Mouse (Mus musculus) megakaryocyte, adult 5-6 weeks (primary cell): Measurements from ENCODE around the gene Pkm. TPM values are rescaled to one million over a fixed set of nuclear protein-coding genes. Genes with fewer than 3 reads are reported as not detected.

Experiments used
- ATAC-seq: 2 replicates; pipeline ENCODE4 v1.8.0; 2016; ENCODE audit warnings: mild to moderate bottlenecking, inconsistent platforms; ENCODE audit not compliant: poor library complexity, severe bottlenecking
- total RNA-seq, 2 experiments: library from RNA; stranded (forward) in 1 of 2; stranded (reverse) in 1 of 2; fragments of 153-499, 151-499 nt in 1 of 2; fragments of 221-1000, 200-1000 nt in 1 of 2; gene quantifications; 2 replicates each; pipeline versions ENCODE4 v1.2.3 to v1.2.4; 2015 to 2017

Gene Pkm
- total RNA-seq, 2 experiments from 2014 or later = 192 to 975 TPM

- no peak for ATAC-seq
Observed at GRCm38 (mm10) chr9:59664664-59665256, 8.6 kb downstream of the Pkm start.

- no peak for ATAC-seq
Observed at GRCm38 (mm10) chr9:59666016-59666415, 9.8 kb downstream of the Pkm start.

DNA sequence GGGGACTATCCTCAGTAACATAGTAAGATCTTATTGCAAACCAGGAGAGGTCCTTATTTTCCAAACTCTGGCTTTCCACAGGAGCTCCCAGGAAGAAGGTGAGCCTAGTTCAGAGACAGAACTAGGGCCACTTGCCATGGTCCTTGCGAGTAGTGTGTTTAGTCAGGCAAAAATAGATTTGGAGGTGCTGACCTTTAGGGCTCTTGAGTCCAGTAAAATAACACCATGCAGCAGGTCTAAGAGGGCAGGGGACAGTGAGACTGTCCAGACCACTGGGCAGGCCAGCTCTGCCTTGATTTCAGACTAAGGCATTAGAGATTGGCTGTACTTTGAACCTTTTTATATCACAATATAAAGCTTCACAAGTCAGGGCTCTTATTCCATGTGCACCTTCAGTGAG is 10.6 kb downstream of the Pkm start:
- no peak for ATAC-seq

DNA sequence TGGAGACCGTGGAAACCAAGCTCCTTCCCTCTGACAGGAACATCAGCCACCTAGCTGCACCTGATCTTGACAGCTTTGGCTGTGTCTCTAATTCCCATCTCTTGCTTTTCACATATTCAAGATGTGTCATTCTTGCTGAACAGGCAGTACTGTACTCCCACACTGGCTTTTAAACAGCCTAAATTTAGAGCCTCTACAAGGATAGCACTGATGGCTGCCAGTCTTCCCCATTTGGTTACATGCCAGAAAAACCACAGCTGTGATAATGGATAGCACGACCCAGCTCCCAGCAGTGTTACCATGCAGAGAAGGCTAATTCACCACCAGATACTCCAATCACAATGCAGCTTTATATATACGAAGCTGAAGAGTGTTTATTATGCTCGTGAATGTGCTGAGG is 11.1 kb downstream of the Pkm start:
- no peak for ATAC-seq

DNA sequence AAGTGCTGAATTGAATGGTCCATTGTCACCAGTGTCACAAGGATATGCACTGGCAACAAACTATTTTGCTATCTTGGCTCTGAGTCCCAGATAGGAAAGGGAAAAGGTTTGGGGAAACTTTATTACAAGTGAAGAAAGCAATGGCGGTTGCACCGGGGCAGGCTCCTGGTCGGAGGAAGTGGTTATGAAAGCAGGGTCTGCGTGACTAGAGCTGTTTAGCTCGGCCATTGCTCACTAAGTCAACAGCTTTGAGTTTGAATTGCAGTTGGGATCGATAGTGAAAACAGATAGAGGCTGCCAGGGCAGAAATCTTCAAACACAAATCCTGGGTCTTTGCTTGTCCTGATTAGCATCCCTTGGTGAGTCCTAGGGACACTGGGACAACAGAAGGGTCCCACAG is 11.7 kb downstream of the Pkm start:
- ATAC-seq = peak; percentile 51

- ATAC-seq = no peak
Observed at GRCm38 (mm10) chr9:59668473-59668872, 12.3 kb downstream of the Pkm start.

DNA sequence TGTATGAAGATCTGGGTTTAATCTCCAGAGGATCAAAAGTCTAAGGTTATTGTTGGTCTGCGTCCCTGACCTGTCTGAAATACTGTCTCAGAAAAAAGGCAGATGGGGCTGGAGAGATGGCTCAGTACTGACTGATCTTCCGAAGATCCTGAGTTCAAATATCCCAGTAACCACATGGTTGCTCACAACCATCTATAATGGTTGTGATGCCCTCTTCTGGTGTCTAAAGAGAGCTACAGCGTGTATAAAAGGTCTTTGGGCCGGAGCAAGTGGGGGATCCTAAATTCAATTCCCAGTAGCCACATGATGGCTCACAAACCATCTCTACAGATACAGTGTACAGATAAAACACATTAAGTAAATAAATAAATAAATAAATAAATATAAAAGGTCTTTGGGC is 13.0 kb downstream of the Pkm start:
- ATAC-seq = peak; percentile 40

DNA sequence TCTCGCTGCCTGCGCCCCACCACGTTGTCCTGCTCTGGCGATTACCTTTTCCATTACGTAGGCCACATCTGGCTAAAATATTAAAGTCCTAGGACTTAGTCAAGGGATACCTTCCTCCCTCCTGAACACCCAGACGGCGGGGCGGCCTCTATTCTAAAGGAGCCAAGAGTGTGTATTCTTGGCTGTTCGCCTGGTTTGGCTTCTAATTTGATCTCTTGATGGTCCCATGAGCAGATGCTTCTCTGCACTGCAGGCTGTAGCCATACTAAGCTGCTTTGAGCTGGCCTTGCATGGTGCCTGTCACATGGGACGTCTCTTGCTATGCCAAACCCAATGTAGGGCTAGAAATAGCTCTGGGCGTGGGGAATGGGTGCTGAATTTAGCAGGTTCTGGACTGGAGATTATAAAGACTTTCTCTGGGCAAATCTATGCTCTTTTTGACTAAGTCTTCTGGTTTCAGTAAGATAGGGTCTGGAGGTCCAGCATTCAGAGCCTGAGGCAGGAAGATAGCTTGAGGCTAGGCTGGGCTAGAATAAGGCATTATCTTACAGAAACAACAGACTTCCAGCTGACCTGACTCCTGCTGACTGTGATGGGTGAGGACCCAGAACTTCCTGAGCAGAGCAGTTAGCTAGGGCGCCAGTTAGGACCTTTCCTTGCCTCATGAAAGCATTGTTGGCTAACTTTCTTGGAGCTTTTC is 16.2 kb downstream of the Pkm start:
- ATAC-seq = no peak

- no peak for ATAC-seq
Observed at GRCm38 (mm10) chr9:59673427-59673826, 17.3 kb downstream of the Pkm start.

- ATAC-seq = no peak
Observed at GRCm38 (mm10) chr9:59675598-59675997, 19.4 kb downstream of the Pkm start.

DNA sequence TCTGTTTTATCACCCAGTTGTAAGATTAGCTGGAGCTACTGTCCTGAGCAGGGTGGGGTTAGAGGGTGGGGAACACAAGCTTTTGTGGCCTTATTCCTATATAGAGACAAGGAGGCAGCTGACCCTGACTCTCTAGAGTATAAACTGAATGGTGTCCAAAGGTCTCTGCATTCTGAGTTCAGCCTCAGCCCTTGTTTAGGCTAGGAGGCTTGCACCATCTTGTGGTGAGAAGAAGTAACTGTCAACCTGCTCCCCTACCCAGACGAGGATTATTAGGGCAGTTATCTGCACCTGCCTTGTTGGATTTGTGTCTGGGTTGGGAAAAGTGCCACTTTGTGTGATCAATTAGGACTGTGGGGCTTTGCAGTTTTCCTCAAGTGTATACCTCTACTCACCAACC is 22.1 kb downstream of the Pkm start:
- peak; percentile 68 for ATAC-seq

DNA sequence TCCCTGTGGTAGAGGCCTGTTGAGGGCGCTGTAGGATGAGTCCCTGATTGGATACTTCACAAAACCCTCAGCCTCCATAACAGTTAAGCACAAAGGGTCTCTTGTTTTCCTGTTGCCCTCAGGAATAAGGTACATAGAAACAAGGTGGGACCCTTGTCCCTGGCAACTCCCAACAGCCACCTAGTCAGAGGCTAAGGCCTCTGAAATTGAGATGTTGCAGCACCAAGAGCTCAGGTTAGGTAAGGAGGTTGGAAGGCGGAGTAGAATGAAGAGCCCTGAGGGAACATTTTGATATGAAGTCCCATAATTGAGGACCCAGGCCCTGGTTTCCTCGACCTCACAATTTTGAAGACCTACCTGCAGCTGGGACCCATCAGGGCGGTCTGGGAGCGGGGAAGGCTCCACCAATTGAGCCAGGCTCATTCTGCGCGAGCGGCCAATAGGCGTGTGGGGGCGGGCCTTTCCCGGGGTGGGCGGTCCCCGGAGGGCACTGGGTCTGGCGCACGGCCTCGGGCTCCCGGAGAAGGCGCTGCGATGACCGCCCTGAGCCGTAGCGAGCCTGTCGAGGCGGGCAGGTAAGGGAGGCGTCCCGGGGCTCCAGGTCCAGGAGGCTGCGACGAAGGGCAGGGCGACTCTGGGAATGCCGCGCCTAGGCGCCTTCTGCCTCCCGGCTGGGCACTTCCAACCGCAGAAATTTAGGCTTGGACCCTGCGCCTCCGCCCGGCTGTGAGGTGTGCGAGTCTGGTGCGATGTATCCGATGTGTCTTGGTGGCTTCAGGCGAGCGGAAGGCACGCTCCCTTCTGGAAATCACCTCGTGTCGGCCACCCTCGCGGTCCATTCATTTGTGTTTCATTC is 23.7 kb downstream of the Pkm start, which contains the start of gene Gramd2:
Gene Gramd2, plus strand, starts transcription at position 467 of the 856 bp plus-strand sequence.
- ATAC-seq = peak; percentile 73

GRCm38 (mm10) chr9:59680534-59680875 is 24.3 kb downstream of the Pkm start:
- no peak for ATAC-seq

DNA sequence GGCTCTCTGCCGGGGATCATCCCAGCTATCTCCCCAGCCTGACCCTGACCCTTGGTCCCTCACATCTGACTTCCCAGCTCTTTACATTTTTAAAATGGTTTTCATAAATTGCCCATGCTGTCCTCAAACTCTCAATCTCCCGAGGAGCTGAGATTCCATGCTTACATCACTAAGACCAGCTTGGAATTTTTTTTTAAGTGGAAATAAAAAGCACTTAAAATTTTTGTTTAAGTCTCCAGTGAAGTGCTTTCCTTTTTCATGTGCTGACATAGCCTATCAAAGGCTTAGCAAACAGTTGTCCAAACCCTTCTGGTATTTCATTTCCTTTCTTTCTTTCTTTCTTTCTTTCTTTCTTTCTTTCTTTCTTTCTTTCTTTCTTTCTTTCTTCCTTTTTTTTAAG is 27.9 kb downstream of the Pkm start:
- ATAC-seq = no peak

- no peak for ATAC-seq
Observed at GRCm38 (mm10) chr9:59687416-59688046, 31.4 kb downstream of the Pkm start.

DNA sequence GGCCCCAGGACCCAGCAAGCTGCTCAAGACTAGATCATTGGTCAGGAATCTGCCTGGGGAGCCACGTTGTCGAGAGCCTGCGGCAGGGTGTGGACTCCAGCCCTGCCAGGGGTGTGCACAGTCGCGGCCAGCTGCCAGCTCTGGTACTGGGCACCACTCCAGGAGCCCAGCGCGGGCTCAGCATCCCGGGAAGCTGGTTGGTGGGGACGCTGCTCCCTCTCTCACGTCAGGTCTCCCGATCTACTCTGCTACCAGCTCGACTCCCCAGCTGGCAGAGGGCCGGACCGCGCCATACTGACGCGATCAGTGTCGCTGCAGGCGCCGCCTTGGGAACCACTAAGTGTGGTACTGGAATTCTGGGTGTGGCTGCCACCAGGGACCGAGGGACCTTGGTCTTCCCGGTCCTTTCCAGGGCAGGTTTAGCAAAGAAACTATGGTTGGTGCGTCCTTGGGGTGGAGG is 35.5 kb downstream of the Pkm start:
- ATAC-seq = no peak

DNA sequence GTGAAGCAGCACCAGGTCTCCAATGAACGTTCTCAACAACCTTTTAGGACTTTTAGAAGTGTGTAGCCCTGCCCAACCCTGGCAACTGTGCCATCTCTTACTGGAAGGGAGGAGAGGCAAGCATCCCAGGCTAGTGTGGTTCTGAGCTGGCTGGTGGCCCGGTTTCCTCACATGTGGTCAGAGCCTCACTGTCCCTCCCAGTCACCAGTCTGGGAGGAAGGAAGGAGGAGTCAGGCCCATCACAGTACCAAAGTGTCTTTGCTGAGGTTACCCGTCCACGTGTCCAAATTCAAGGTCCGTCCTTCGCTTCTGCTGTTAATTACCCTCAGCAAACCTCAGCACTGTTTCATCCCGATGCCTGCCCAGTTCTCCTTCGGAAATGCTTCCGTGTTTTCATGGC is 36.0 kb downstream of the Pkm start:
- ATAC-seq = no peak

- ATAC-seq = no peak
Observed at GRCm38 (mm10) chr9:59694571-59695450, 38.6 kb downstream of the Pkm start.

GRCm38 (mm10) chr9:59695451-59695813 is 39.3 kb downstream of the Pkm start:
- ATAC-seq = no peak

GRCm38 (mm10) chr9:59696381-59696780 is 40.2 kb downstream of the Pkm start:
- ATAC-seq = no peak
